Mouse (Mus musculus) G1E (cell line): ENCODE results near the gene Zfand5. TPM values are rescaled to one million over a fixed set of nuclear protein-coding genes. Genes with fewer than 3 reads are reported as not detected.

Experiments
- ATAC-seq: 2 replicates; pipeline ENCODE4 v1.8.0; 2016; ENCODE audit warnings: mild to moderate bottlenecking; ENCODE audit not compliant: insufficient number of reproducible peaks, poor library complexity, low FRiP score, severe bottlenecking; ENCODE audit errors: extremely low read depth
- DNase-seq: peaks from one replicate; pipeline ENCODE4 v3.0.0; 2012; ENCODE audit warnings: low spot score
- H3K27me3 ChIP-seq: 2 replicates; pipeline ENCODE4 v1.6.1; 2012; ENCODE audit warnings: mild to moderate bottlenecking, low read length, inconsistent platforms; ENCODE audit not compliant: insufficient read depth
- H3K36me3 ChIP-seq: replicated peaks from 2 replicates; pipeline ENCODE3; 2012; ENCODE audit warnings: mild to moderate bottlenecking, inconsistent platforms
- H3K4me1 ChIP-seq: 2 replicates; pipeline ENCODE4 v1.6.1; 2012; ENCODE audit warnings: low read depth, low read length, inconsistent platforms, mixed read lengths; ENCODE audit not compliant: insufficient read depth
- H3K4me3 ChIP-seq: 2 replicates; pipeline ENCODE4 v1.5.1; 2012; ENCODE audit warnings: low read depth, mild to moderate bottlenecking, inconsistent platforms, low read length, moderate library complexity, mixed read lengths
- H3K9me3 ChIP-seq: replicated peaks from 2 replicates; pipeline ENCODE4 v1.6.1; 2012; ENCODE audit warnings: inconsistent platforms
- CTCF ChIP-seq: IDR thresholded peaks from 2 replicates; pipeline ENCODE4 v1.5.1; 2012; ENCODE audit warnings: low read depth, low read length, inconsistent platforms, mixed read lengths
- GATA1 ChIP-seq: IDR thresholded peaks from 2 replicates; pipeline ENCODE4 v1.6.1; 2012; ENCODE audit warnings: borderline replicate concordance, low read length, inconsistent platforms, mixed read lengths
- GATA2 ChIP-seq: IDR thresholded peaks from 2 replicates; pipeline ENCODE4 v1.6.1; 2012; ENCODE audit warnings: low read depth, low read length, inconsistent platforms, borderline replicate concordance
- POLR2AphosphoS5 ChIP-seq: IDR thresholded peaks from 2 replicates; pipeline ENCODE4 v1.6.1; 2012; ENCODE audit warnings: low read depth, low read length, inconsistent platforms; ENCODE audit not compliant: insufficient replicate concordance
- TAL1 ChIP-seq: conservative IDR thresholded peaks from 2 replicates; pipeline ENCODE4 v1.6.1; 2012; ENCODE audit warnings: low read depth, low read length, inconsistent platforms, mixed read lengths
- polyA plus RNA-seq: library from polyadenylated mRNA; stranded (reverse); fragments of >175 nt; gene quantifications from 2 replicates; pipeline ENCODE4 v1.2.3, GENCODE M21; 2012
- total RNA-seq, 2 experiments: library from RNA; stranded (forward) in 1 of 2; stranded (reverse) in 1 of 2; fragments of 200-1000 nt in 1 of 2; fragments of >200 nt in 1 of 2; fragmentation: Nextera tagmentation in 1 of 2; gene quantifications; 2 replicates each; pipeline ENCODE4 v1.2.3; 2014 to 2017

The Zfand5 gene
- total and polyA plus RNA-seq, 3 experiments = 9.5 to 102 (median 66.8) TPM

DNA sequence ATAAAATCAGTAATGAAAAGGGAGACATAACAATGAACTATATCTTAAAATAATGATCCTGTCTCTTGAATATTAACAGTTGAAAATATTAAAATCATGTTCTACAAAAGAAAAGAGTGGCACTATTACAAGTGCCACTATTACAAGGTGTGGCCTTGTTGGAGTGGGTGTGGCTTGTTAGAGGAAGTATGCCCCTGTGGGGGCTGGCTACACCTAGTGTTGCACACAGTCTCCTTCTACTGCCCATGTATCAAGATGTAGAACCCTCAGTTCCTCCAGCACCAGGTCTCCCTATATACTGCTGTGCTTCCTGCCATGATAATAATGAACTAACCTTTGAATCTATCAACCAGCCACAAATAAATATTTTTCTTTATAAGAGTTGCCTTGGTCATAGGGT is 11.8 kb upstream of the Zfand5 start:
- Histone ChIP-seq H3K27me3 (peaks cover 9% of the 10 kb centered on the region), H3K4me3 (no peak overlapping the region), H3K36me3 (no peaks in the 10 kb centered on the region), H3K9me3 (no peaks in the 10 kb centered on the region), H3K4me1 (peaks cover 5% of the 10 kb centered on the region; the same call in 1 of the 2 replicates)
- ATAC-seq (no peak), DNase-seq (no peak)
- TF ChIP-seq GATA1 = no peak
- no peak for TF ChIP-seq CTCF
- no peak for TF ChIP-seq POLR2AphosphoS5
- no peak for TF ChIP-seq GATA2
- no peak for TF ChIP-seq TAL1

DNA sequence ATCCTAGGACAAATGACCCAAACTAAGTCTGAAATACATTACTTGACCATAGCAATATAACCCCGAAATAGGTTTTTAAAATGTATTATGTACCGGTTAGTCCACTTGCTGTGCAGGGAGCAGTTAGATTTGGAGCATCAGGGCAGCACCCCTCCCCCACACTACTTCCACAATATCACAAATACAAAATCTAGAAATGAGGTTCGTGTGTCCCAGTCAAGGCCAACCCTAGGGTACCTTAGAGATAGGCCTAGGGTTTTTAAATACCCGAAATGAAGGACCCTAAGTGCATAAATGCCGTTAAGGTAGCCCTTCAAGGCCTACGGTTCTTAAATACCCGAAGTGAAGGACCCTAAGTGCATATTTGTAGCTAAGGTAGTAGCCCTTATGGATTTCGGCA is 892 bp upstream of the Zfand5 start:
- peak overlapping the region; percentile 86 for H3K4me3 ChIP-seq
- TF ChIP-seq POLR2AphosphoS5 (no peak), GATA2 (no peak), TAL1 (no peak), GATA1 (no peak), CTCF (no peak)
- peaks cover 24% of the 10 kb centered on the region for H3K4me1 ChIP-seq
- no peak for DNase-seq
- no peaks in the 10 kb centered on the region for H3K27me3 ChIP-seq
- no peaks in the 10 kb centered on the region for H3K9me3 ChIP-seq
- H3K36me3 ChIP-seq = peaks cover 3% of the 10 kb centered on the region
- ATAC-seq = no peak

DNA sequence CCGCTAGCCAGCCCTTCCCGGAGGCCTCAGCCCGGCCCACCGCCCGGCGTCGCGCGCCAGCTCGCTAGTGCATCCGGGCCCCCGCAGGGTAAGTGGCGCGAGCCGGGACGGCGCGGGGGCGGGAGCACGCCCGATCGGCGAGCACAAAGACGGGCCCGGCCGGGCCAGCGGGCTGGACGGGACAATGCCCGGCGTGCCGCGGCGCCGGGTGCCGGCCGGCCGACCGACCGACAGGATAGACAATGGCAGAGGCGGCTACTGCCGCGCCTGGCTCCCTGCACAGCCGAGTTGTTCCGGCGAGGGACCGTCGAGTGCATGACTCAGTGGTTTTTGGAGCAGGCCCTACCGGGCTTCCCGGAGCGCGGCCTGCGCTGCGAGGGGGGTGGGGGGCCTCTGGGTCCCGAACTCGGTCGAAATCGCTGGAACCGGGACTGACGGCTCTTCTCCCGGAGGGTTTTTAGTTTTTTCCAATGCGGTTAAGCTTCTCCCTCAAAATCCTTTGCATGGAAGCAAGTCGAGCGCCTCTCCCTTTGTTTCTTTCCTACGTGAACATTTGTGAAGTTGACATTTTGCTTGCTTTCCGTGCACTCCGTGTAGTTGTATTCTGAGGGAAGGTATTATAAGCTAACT is 692 bp downstream of the Zfand5 start:
- Histone ChIP-seq H3K4me1 (peaks cover 28% of the 10 kb centered on the region), H3K27me3 (no peaks in the 10 kb centered on the region), H3K4me3 (peak overlapping the region; percentile 86), H3K9me3 (no peaks in the 10 kb centered on the region), H3K36me3 (peaks cover 18% of the 10 kb centered on the region)
- DNase-seq (peak; percentile 65), ATAC-seq (no peak; the same call in 1 of the 2 replicates)
- TF ChIP-seq CTCF = no peak
- no peak for TF ChIP-seq GATA1
- TF ChIP-seq TAL1 = no peak
- TF ChIP-seq GATA2 = no peak
- no peak for TF ChIP-seq POLR2AphosphoS5

GRCm38 (mm10) chr19:21273440-21273839 is 1.4 kb downstream of the Zfand5 start:
- no peak for DNase-seq
- TF ChIP-seq TAL1 (no peak), CTCF (no peak), POLR2AphosphoS5 (no peak)
- peak overlapping the region; percentile 86 for H3K4me3 ChIP-seq

GRCm38 (mm10) chr19:21274181-21274591 is 2.1 kb downstream of the Zfand5 start:
- peaks cover 28% of the 10 kb centered on the region for H3K4me1 ChIP-seq
- peak; percentile 27 for DNase-seq
- peak overlapping the region; percentile 86 for H3K4me3 ChIP-seq
- TF ChIP-seq GATA2 = no peak
- TF ChIP-seq POLR2AphosphoS5 = no peak
- no peak for TF ChIP-seq GATA1
- no peak for TF ChIP-seq CTCF
- no peak for TF ChIP-seq TAL1
- H3K9me3 ChIP-seq = no peaks in the 10 kb centered on the region
- no peaks in the 10 kb centered on the region for H3K27me3 ChIP-seq
- 0 out of 2 replicates have a peak, but pooled peaks have one; percentile 31 for ATAC-seq
- peaks cover 26% of the 10 kb centered on the region for H3K36me3 ChIP-seq

More at GRCm38 (mm10) chr19:21273440-21273839, 1.4 kb downstream of the Zfand5 start:
- Histone ChIP-seq H3K4me1 (peaks cover 28% of the 10 kb centered on the region), H3K36me3 (peaks cover 23% of the 10 kb centered on the region), H3K9me3 (no peaks in the 10 kb centered on the region), H3K27me3 (no peaks in the 10 kb centered on the region)
- ATAC-seq = no peak

- DNase-seq (no peak), ATAC-seq (no peak)
- Histone ChIP-seq H3K4me1 (peaks cover 27% of the 10 kb centered on the region), H3K9me3 (no peaks in the 10 kb centered on the region), H3K36me3 (peaks cover 28% of the 10 kb centered on the region), H3K27me3 (no peaks in the 10 kb centered on the region), H3K4me3 (peak overlapping the region; percentile 86)
- TF ChIP-seq POLR2AphosphoS5 (no peak), GATA2 (no peak), TAL1 (no peak), CTCF (no peak), GATA1 (no peak)
Measured at GRCm38 (mm10) chr19:21274714-21275113, 2.6 kb downstream of the Zfand5 start.

- peaks cover 34% of the 10 kb centered on the region for H3K36me3 ChIP-seq
- DNase-seq = no peak
- no peak overlapping the region for H3K4me3 ChIP-seq
- H3K27me3 ChIP-seq = no peaks in the 10 kb centered on the region
- peaks cover 16% of the 10 kb centered on the region for H3K4me1 ChIP-seq
- no peak for ATAC-seq
- no peaks in the 10 kb centered on the region for H3K9me3 ChIP-seq
- TF ChIP-seq POLR2AphosphoS5 = no peak
- no peak for TF ChIP-seq CTCF
- TF ChIP-seq GATA1 = no peak
- TF ChIP-seq GATA2 = no peak
- TF ChIP-seq TAL1 = no peak
Measured at GRCm38 (mm10) chr19:21276317-21276716, 4.2 kb downstream of the Zfand5 start.
